In genomic region chr8:104374864-104375846, GRCm38 (mm10) we compare ENCODE assay signal across 8 mouse cellular contexts. TPM values are rescaled to one million over a fixed set of nuclear protein-coding genes. Genes with fewer than 3 reads are reported as not detected.
A peak's percentile ranks its signal among the peaks of the same experiment; 100 is the strongest.
DNase-seq lines count a peak whose midpoint lies in the region; ATAC-seq and TF ChIP-seq lines count a peak whose summit lies in the region.

No protein-coding gene starts in this region.

- no peak overlapping the region for H3K9ac ChIP-seq in lung, embryonic 14.5 days

- H3K4me1 ChIP-seq in kidney, adult 2 months (ENCODE audit: control insufficient read depth, insufficient read depth, low read length): peaks cover 31% of the 10 kb centered on the region
- H3K4me1 ChIP-seq in lung, embryonic 14.5 days (ENCODE audit: insufficient read depth): peaks cover 11% of the 10 kb centered on the region; the same call in 1 of the 2 replicates

- H3K4me3 ChIP-seq in kidney, adult 2 months (ENCODE audit: insufficient read depth, low read depth, low read length): no peak overlapping the region
- H3K4me3 ChIP-seq in lung, embryonic 14.5 days (ENCODE audit: low read depth, low read length): no peak overlapping the region

- no peaks in the 10 kb centered on the region for H3K27me3 ChIP-seq in kidney, adult 2 months (replicated peaks; ENCODE audit: control insufficient read depth, insufficient read depth, low read length)
- no peaks in the 10 kb centered on the region for H3K27me3 ChIP-seq in lung, embryonic 14.5 days (ENCODE audit: insufficient read depth, low read length)

- no peaks in the 10 kb centered on the region for H3K9me3 ChIP-seq in lung, embryonic 14.5 days (ENCODE audit: low read depth, low read length)

- peak overlapping the region; percentile 28 for H3K27ac ChIP-seq in kidney, adult 2 months (ENCODE audit: insufficient read depth, low read depth, low read length)
- H3K27ac ChIP-seq in lung, embryonic 14.5 days (ENCODE audit: low read depth): peak overlapping the region; percentile 19

- peak; percentile 34 for DNase-seq in left cerebral cortex, postnatal 4 days
- DNase-seq in left cerebral cortex, adult 18-20 months (ENCODE audit: low spot score in 2 of 2): no peak
- peak; percentile 83 for DNase-seq in gonadal fat pad, adult 2 months (ENCODE audit: low read depth)
- peak; percentile 95 for DNase-seq in kidney, adult 2 months
- peak; percentile 58 for DNase-seq in lung, embryonic 14.5 days
- peak; percentile 85 for DNase-seq in yolk sac, embryonic 10.5 days (ENCODE audit: low spot score)
- DNase-seq in layer of hippocampus, adult 18-20 months (ENCODE audit: low spot score in 2 of 2): no peak

- H3K36me3 ChIP-seq in kidney, adult 2 months (ENCODE audit: control insufficient read depth, insufficient read depth, low read length): no peaks in the 10 kb centered on the region
- H3K36me3 ChIP-seq in lung, embryonic 14.5 days (ENCODE audit: insufficient read depth): no peaks in the 10 kb centered on the region

- peak overlapping the region; percentile 7; the same call in 1 of the 2 replicates for H3K4me2 ChIP-seq in lung, embryonic 14.5 days

- TF ChIP-seq POLR2A in kidney, adult 2 months (IDR thresholded peaks at IDR 0.05; ENCODE audit: low read depth, low read length): no peak

- peak; percentile 29 for ATAC-seq in lung, embryonic 14.5 days (ENCODE audit: insufficient read depth)
- no peak for ATAC-seq in frontal cortex, adult (ENCODE audit: low TSS enrichment)

- WGBS in kidney, adult 2 months: 17% methylated on average over 14 of the region's 14 CpGs
- 31% methylated on average over 14 of the region's 14 CpGs for WGBS in lung, embryonic 14.5 days

- no peak for TF ChIP-seq CTCF in kidney, adult 2 months (conservative IDR thresholded peaks at IDR 0.05; ENCODE audit: insufficient read depth, insufficient read length, low read depth, low read length)
- TF ChIP-seq CTCF in lung, embryonic 14.5 days (IDR thresholded peaks at IDR 0.05; ENCODE audit: low read depth): no peak

- intact Hi-C loops in left cerebral cortex, postnatal 4 days (cut with DNase I): no loop called here

RNA-seq across cellular contexts. Expression of gene Cmtm4, which starts 20.5 kb away (rescaled TPM):
- total RNA-seq in left cerebral cortex, postnatal 4 days (2021): 10 to 100 TPM; 47.2 to 48.3 TPM
- total RNA-seq in left cerebral cortex, adult 18-20 months (2021): 10 to 100 TPM; 88.2 to 98.5 TPM
- 25.5 and 33.2 TPM in 2 replicates for polyA plus RNA-seq in gonadal fat pad, adult 2 months (2012; rRNA removed)
- polyA plus RNA-seq in kidney, adult 2 months (2012; rRNA removed): 31.4 and 32.4 TPM in 2 replicates
- 3.6 and 4.0 TPM in 2 replicates for polyA plus RNA-seq in lung, embryonic 14.5 days (2014; fragmentation: Nextera tagmentation; extraction: Ambion mirVana)
- total RNA-seq in layer of hippocampus, adult 18-20 months (2021): 10 to 100 TPM; 63.3 to 73.1 TPM

RNA-seq across cellular contexts. Expression of gene Cmtm3, which starts 35.9 kb away (rescaled TPM):
- 10 to 100 TPM; 22.7 to 25.5 TPM for total RNA-seq in left cerebral cortex, postnatal 4 days (2021)
- total RNA-seq in left cerebral cortex, adult 18-20 months (2021): 10 to 100 TPM in 1 of 2 experiments, 1 to 10 TPM in 1; 8.9 to 11.6 TPM
- 60.8 and 67.8 TPM in 2 replicates for polyA plus RNA-seq in gonadal fat pad, adult 2 months (2012; rRNA removed)
- 53.3 and 60.4 TPM in 2 replicates for polyA plus RNA-seq in kidney, adult 2 months (2012; rRNA removed)
- 156 and 164 TPM in 2 replicates for polyA plus RNA-seq in lung, embryonic 14.5 days (2014; fragmentation: Nextera tagmentation; extraction: Ambion mirVana)
- total RNA-seq in layer of hippocampus, adult 18-20 months (2021): 10 to 100 TPM; 12.0 to 14.2 TPM

RNA-seq across cellular contexts. Expression of gene Cmtm2b, which starts 53.1 kb away (rescaled TPM):
- total RNA-seq in left cerebral cortex, postnatal 4 days (2021): not detected
- total RNA-seq in left cerebral cortex, adult 18-20 months (2021): not detected
- polyA plus RNA-seq in gonadal fat pad, adult 2 months (2012; rRNA removed): 1.0 and 2.9 TPM in 2 replicates
- polyA plus RNA-seq in kidney, adult 2 months (2012; rRNA removed): 0.18 TPM in 1 of 2 replicates, not detected in the other
- not detected in 2 replicates for polyA plus RNA-seq in lung, embryonic 14.5 days (2014; fragmentation: Nextera tagmentation; extraction: Ambion mirVana)
- not detected for total RNA-seq in layer of hippocampus, adult 18-20 months (2021)

RNA-seq across cellular contexts. Expression of gene Gm11020, which starts 53.8 kb away (rescaled TPM):
- not detected for total RNA-seq in left cerebral cortex, postnatal 4 days (2021)
- not detected for total RNA-seq in left cerebral cortex, adult 18-20 months (2021)
- not detected in 2 replicates for polyA plus RNA-seq in gonadal fat pad, adult 2 months (2012; rRNA removed)
- not detected in 2 replicates for polyA plus RNA-seq in kidney, adult 2 months (2012; rRNA removed)
- not detected in 2 replicates for polyA plus RNA-seq in lung, embryonic 14.5 days (2014; fragmentation: Nextera tagmentation; extraction: Ambion mirVana)
- not detected for total RNA-seq in layer of hippocampus, adult 18-20 months (2021)

Comparison
In these comparisons a context has a peak if more than half of its experiments do, and no peak if none do; other contexts are left out.
1. DNase-seq: peak in left cerebral cortex, postnatal 4 days (single experiment), gonadal fat pad, adult 2 months (single experiment), kidney, adult 2 months (single experiment), lung, embryonic 14.5 days (single experiment) and yolk sac, embryonic 10.5 days (single experiment); none in left cerebral cortex, adult 18-20 months (0 of 2) and layer of hippocampus, adult 18-20 months (0 of 2).